Mouse (Mus musculus) myocyte (in vitro differentiated cells): Measurements from ENCODE around the gene Tmem101. TPM values are rescaled to one million over a fixed set of nuclear protein-coding genes. Genes with fewer than 3 reads are reported as not detected.

ENCODE experiments used
- H3K27me3 ChIP-seq: one replicate; pipeline ENCODE4 v1.6.1; 2011; ENCODE audit not compliant: control insufficient read depth, insufficient read depth, insufficient read length
- H3K36me3 ChIP-seq: one replicate; pipeline ENCODE4 v1.6.1; 2011; ENCODE audit not compliant: control insufficient read depth, insufficient read depth
- H3K4me2 ChIP-seq: one replicate; pipeline ENCODE4 v1.6.1; 2011; ENCODE audit warnings: low read depth, control low read depth
- H3K4me3 ChIP-seq: one replicate; pipeline ENCODE4 v1.5.1; 2011; ENCODE audit warnings: mild to moderate bottlenecking, control low read depth, moderate library complexity
- H3K79me2 ChIP-seq: one replicate; pipeline ENCODE4 v1.6.1; 2011; ENCODE audit not compliant: control insufficient read depth, insufficient read depth
- H3ac ChIP-seq: one replicate; pipeline ENCODE4 v1.6.1; 2011; ENCODE audit not compliant: control insufficient read depth, insufficient read length
- CEBPB ChIP-seq: IDR thresholded peaks from 2 replicates; pipeline ENCODE4 v1.6.1; 2011; ENCODE audit warnings: mild to moderate bottlenecking, moderate library complexity; ENCODE audit not compliant: poor library complexity, insufficient read depth, severe bottlenecking
- E2F4 ChIP-seq: IDR thresholded peaks from one replicate; pipeline ENCODE4 v1.6.1; 2011; ENCODE audit warnings: mild to moderate bottlenecking, control low read depth, moderate library complexity; ENCODE audit not compliant: insufficient read depth
- MAX ChIP-seq: IDR thresholded peaks from one replicate; pipeline ENCODE4 v1.6.1; 2011; ENCODE audit warnings: low read depth, mild to moderate bottlenecking, control low read depth
- MYOD1 ChIP-seq, 3 experiments: IDR thresholded peaks; one replicate each; pipeline ENCODE4 v1.6.1; 2011; ENCODE audit warnings: control low read depth in 2 of 3, low read depth in 2 of 3, mild to moderate bottlenecking in 2 of 3, moderate library complexity in 1 of 3; ENCODE audit not compliant: insufficient read length in 2 of 3, control insufficient read depth in 1 of 3
- MYOG ChIP-seq, 3 experiments: IDR thresholded peaks; one replicate each; pipeline ENCODE4 v1.6.1; 2011; ENCODE audit warnings: control low read depth in 2 of 3, low read depth in 2 of 3, mild to moderate bottlenecking in 2 of 3; ENCODE audit not compliant: insufficient read length in 2 of 3, control insufficient read depth in 1 of 3, insufficient read depth in 1 of 3
- POLR2A ChIP-seq: IDR thresholded peaks from one replicate; pipeline ENCODE4 v1.6.1; 2011; ENCODE audit warnings: low read depth, mild to moderate bottlenecking, control low read depth, moderate library complexity; ENCODE audit not compliant: insufficient read length
- POLR2AphosphoS2 ChIP-seq: IDR thresholded peaks from one replicate; pipeline ENCODE4 v1.6.1; 2011; ENCODE audit warnings: low read depth, control low read depth; ENCODE audit not compliant: insufficient read length
- REST ChIP-seq: IDR thresholded peaks from one replicate; pipeline ENCODE4 v1.6.1; 2011; ENCODE audit warnings: mild to moderate bottlenecking, control low read depth, moderate library complexity; ENCODE audit not compliant: insufficient read depth, insufficient read length
- SRF ChIP-seq: IDR thresholded peaks from one replicate; pipeline ENCODE4 v1.6.1; 2011; ENCODE audit warnings: low read depth; ENCODE audit not compliant: control insufficient read depth, insufficient read length
- TCF12 ChIP-seq: IDR thresholded peaks from one replicate; pipeline ENCODE4 v1.6.1; 2011; ENCODE audit warnings: mild to moderate bottlenecking, control low read depth; ENCODE audit not compliant: poor library complexity, insufficient read depth, severe bottlenecking
- TCF3 ChIP-seq: IDR thresholded peaks from one replicate; pipeline ENCODE4 v1.6.1; 2011; ENCODE audit warnings: low read depth, control low read depth; ENCODE audit not compliant: insufficient read length
- USF1 ChIP-seq: IDR thresholded peaks from one replicate; pipeline ENCODE4 v1.6.1; 2011; ENCODE audit warnings: low read depth, mild to moderate bottlenecking, control low read depth, moderate library complexity
- polyA plus RNA-seq: library from polyadenylated mRNA; unstranded; fragments of >200 nt; fragmentation: generic; extraction: Trizol; gene quantifications from one replicate; pipeline ENCODE4 v1.2.1, GENCODE M21; 2012; ENCODE audit warnings: missing spikeins

Gene Tmem101
- polyA plus RNA-seq, 1 experiment: 37.7 TPM

- no peak overlapping the region for H3ac ChIP-seq
- peaks cover 9% of the 10 kb centered on the region for H3K79me2 ChIP-seq
- peak overlapping the region; percentile 49 for H3K4me3 ChIP-seq
- no peaks in the 10 kb centered on the region for H3K36me3 ChIP-seq
- no peak for TF ChIP-seq REST
- no peak for TF ChIP-seq SRF
- no peak for TF ChIP-seq USF1
- no peak for TF ChIP-seq E2F4
- no peak for TF ChIP-seq POLR2A
- no peak for TF ChIP-seq CEBPB
- no peak for TF ChIP-seq TCF3
- no peak for TF ChIP-seq MYOG (IDR thresholded peaks at IDR 0.05; ENCODE audit: control insufficient read depth in 1 of 3, insufficient read depth in 1 of 3, insufficient read length in 2 of 3, low read depth in 2 of 3)
- no peak for TF ChIP-seq TCF12
- no peak for TF ChIP-seq POLR2AphosphoS2
- no peak for TF ChIP-seq MAX
- no peak for TF ChIP-seq MYOD1 (IDR thresholded peaks at IDR 0.05; ENCODE audit: control insufficient read depth in 1 of 3, insufficient read length in 2 of 3, low read depth in 2 of 3)
- H3K4me2 ChIP-seq: peak overlapping the region; percentile 79
- no peaks in the 10 kb centered on the region for H3K27me3 ChIP-seq
Observed at GRCm38 (mm10) chr11:102188980-102189379, 32.8 kb upstream of the Tmem101 start.

- H3K4me3 ChIP-seq: no peak overlapping the region
- TF ChIP-seq TCF12 (no peak), POLR2A (no peak), MAX (no peak), CEBPB (no peak), MYOD1 (IDR thresholded peaks at IDR 0.05; ENCODE audit: control insufficient read depth in 1 of 3, insufficient read length in 2 of 3, low read depth in 2 of 3) (no peak), SRF (no peak), E2F4 (no peak)
- no peak overlapping the region for H3ac ChIP-seq
- H3K4me2 ChIP-seq: no peak overlapping the region
- no peaks in the 10 kb centered on the region for H3K27me3 ChIP-seq
- peaks cover 16% of the 10 kb centered on the region for H3K36me3 ChIP-seq
- H3K79me2 ChIP-seq: peaks cover 37% of the 10 kb centered on the region
Observed at GRCm38 (mm10) chr11:102186235-102186634, 30.0 kb upstream of the Tmem101 start.

- H3K79me2 ChIP-seq: peaks cover 42% of the 10 kb centered on the region
- peak overlapping the region; percentile 96 for H3K4me2 ChIP-seq
- no peaks in the 10 kb centered on the region for H3K27me3 ChIP-seq
- TF ChIP-seq SRF (no peak), MYOG (IDR thresholded peaks at IDR 0.05; ENCODE audit: control insufficient read depth in 1 of 3, insufficient read depth in 1 of 3, insufficient read length in 2 of 3, low read depth in 2 of 3) (no peak), USF1 (no peak), TCF12 (no peak), E2F4 (no peak), TCF3 (no peak), MAX (no peak)
- H3K36me3 ChIP-seq: peaks cover 17% of the 10 kb centered on the region
- no peak overlapping the region for H3ac ChIP-seq
- peak overlapping the region; percentile 97 for H3K4me3 ChIP-seq
Observed at GRCm38 (mm10) chr11:102185677-102186076, 29.5 kb upstream of the Tmem101 start.

GRCm38 (mm10) chr11:102184646-102185495 lies 28.7 kb upstream of the Tmem101 start, which contains the start of gene Lsm12:
Lsm12 (minus strand) TSS chr11:102185296.
- Histone ChIP-seq H3K4me2 (peak within 1 kb of the TSS; percentile 99), H3ac (peak within 1 kb of the TSS; percentile 100), H3K79me2 (peaks cover 51% of the 10 kb centered on the region), H3K4me3 (peak within 1 kb of the TSS; percentile 97), H3K36me3 (peaks cover 17% of the 10 kb centered on the region), H3K27me3 (no peaks in the 10 kb centered on the region)
- TF ChIP-seq POLR2AphosphoS2: peak; percentile 71
- TF ChIP-seq CEBPB: no peak
- TF ChIP-seq SRF: no peak
- TF ChIP-seq USF1: no peak
- TF ChIP-seq TCF12: no peak
- no peak for TF ChIP-seq TCF3
- TF ChIP-seq MYOD1 (IDR thresholded peaks at IDR 0.05; ENCODE audit: control insufficient read depth in 1 of 3, insufficient read length in 2 of 3, low read depth in 2 of 3): peak in 1 of 3 experiments; percentile 40
- peak; percentile 89 for TF ChIP-seq POLR2A
- TF ChIP-seq REST: no peak
- TF ChIP-seq MYOG (IDR thresholded peaks at IDR 0.05; ENCODE audit: control insufficient read depth in 1 of 3, insufficient read depth in 1 of 3, insufficient read length in 2 of 3, low read depth in 2 of 3): peak in 1 of 3 experiments; percentile 29
- TF ChIP-seq MAX: no peak
- TF ChIP-seq E2F4: no peak
